Mouse (Mus musculus) cerebellum, adult 11 months (tissue): ENCODE data around the gene Elob.

Experiments used
- DNase-seq: peaks from one replicate; pipeline ENCODE4 v3.0.0; 2022

Gene Elob

DNA sequence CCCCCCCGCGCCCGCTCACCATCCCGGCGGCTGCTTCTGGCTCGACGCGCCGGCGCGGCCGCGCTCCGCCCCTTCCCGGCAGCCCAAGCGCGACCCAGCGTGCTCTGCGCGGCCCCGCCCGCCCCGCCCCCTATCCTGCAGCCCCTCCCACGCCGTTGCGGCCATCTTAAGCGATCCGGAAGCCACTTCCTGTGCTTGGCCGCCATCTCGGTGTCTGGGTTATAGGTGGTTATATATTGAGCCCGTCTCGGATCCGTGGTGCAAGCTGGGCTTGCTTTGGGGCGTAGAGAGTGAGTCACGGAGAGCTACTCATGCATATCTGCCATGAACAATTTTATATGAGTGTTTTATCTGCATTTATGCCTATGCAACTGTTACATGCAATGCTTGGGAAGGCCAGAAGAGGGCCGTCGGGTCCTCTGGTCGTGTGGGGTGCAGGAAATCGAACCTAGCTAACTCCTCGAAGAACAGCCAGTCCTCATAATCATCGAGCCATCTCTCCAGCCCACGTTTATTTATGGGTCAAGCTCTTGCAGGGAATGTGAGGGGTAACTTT is at the start of gene Elob:
TSS of gene Elob (minus strand) at position 73 of the 556 bp plus-strand sequence.
- peak; percentile 78 for DNase-seq

DNA sequence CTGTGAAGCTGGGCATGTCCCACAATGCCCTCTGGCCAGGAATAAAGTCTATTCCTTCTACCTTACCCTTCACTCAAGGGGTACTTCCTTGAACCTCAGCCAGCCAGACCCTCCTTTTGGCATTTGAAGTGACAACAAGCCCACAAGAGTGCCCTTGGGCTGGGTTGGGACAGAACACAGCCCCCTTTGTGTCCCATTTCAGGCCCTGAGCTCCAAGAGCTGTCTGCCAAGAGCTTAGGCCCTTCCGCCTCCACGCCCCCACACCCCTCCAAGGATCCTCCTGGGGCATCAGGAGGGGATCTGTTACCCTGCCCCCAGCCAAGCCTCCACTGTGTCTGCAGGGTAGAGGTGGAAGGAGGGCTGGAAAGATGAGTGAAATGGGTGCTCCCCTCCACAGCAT is 48.2 kb upstream of the Elob start:
- DNase-seq = no peak

DNA sequence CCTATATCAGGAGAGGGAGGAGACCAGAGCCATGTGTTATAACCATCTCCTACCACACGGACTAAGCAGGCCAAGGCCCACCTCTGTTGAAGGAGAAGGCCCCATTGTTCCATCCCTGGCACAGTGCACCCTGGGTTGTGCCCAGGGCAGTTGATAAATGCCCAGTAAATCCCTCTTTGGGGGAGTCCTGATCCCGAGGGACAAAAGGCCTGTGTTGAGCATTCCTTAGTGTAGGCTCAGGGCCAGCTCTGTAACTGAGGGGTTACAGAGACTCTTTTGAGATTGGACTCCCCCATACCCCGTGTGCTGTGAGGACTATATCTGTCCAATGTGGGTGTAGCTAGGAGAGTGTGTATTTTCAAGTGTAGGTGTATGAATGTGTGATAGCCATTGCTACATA is 47.8 kb upstream of the Elob start:
- no peak for DNase-seq

DNA sequence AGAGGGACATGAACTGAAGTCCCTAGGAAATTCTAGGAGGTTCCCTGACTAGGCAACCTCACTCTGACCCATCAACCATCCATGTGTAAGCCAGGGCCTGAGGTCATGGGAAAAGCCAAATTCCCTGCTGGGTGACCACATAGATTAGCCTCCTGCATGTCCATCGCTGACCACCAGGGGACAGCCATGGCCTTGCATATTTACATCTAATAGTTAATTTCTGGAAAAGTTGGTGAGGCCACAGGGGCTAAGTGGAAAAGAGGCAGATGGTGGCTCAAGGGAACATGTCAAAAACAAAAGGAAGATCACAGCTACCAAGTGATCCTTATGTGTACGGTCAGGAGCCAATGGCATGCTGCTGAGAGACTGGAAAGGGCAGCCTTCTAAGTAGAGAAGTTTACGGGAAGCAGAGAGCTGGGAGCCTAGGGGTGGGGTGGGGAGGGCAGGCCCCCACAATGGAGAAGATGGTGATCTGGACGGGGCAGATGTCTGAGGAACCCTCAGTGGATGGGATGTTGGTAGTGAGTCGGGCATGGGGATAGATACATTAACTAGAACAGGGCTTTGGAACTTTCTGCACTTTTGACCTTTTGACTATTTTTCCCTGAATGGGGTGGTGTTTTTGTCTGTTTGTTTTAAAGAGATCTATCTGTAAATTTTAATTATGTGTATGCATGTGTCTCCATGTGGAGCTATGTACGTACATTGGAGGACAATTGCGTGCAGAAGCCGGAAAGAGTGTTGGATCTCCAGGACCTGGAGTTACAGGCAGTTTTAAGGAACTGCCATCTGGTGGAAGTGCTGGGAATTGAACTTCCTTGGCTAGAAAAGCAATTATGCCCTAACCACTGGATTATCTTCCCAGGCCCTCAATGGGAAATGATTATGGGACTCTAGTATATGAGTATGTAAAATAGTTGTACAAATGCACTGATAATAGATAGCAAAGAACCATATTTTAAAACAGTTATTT is 45.2 kb upstream of the Elob start:
- peak; percentile 27 for DNase-seq

DNA sequence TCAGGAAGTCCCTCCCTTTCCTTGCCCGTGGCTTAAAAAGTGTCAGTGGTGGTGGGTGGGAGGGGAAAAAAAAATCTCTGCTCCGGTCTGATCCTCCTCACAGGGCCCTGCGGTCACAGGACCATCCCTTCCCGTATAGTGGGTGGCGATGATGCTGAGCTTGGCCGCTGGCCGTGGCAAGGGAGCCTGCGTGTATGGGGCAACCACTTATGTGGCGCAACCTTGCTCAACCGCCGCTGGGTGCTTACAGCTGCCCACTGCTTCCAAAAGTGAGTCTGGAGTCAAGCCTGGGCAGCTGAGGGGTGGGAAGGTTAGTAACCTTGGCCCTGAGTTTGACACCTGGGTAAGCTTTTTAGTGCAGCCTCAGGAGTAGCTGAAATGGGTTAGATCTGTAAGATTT is 39.6 kb upstream of the Elob start:
- no peak for DNase-seq

DNA sequence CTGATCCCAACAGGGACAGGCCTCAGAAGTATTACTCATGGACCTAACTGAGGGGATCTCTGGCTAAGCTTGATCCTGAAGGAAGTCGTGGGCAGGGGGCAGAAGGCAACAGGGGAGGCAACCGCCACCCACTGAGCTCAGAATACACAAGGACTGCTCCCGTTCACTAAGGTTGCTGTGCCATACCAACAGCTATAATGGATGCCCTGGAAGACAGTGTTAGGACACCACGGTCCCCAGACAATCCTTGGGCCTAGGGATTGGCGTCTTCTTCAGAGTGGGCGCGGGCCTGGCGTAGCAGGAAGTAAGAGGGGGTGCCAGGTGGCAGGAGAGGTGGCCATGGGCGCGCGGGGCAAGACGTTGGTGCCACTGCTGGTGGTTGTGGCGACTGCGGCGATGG is 38.8 kb upstream of the Elob start, which contains the start of gene Prss21:
TSS of gene Prss21 (plus strand) at position 301 of the 400 bp plus-strand sequence.
- no peak for DNase-seq

DNA sequence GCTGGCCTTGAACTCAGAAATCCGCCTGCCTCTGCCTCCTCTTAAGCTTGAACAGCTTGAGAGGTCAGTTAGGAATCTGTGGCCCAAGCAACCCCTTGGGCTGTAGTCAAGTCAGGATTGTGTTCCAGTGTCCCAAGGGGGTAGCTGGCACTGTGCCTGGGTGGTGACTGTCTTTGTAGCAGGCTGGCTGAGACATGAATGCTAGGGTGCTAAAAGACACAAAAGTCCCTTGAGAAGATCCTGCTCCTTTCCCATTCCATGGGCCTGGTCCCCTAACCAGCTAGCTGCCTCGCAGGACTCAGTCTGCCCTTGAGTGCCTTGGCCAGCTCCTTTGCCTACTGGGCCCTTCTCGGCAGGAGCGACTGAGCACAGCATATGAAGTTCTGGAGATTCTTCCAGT is 34.0 kb upstream of the Elob start:
- DNase-seq = no peak

DNA sequence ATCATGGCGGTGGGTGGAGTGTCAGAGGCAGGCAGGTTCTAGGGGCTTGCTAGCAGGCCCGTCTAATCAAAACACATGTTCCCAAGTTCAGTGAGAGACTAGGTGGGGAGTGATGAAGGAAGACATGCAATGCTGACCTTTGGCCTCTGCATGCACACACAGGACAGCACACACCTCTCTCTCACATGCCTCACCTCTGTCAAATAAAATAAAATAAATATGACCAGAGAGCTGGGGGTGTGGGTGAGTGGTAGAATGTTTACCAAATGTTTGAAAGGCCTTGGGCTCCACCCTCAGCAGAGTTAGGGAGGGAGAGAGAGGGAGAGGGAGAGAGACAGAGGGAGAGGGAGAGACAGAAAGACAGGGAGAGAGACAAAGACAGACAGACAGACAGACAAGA is 29.0 kb upstream of the Elob start:
- DNase-seq = no peak

DNA sequence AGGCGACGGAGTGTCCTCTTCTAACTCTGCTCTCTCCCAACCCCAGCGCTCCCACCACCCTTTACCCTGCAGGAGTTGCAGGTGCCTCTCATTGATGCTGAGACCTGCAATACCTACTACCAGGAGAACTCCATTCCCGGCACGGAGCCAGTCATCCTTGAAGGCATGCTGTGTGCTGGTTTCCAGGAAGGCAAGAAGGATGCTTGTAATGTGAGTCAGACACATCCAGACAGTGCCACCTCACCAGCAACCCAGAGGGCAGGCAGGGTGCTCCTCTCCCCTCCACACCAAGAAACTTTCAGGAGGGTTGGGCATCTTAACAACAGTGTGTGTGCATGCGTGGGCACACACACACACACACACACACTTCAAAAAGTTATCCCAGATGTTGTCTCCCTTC is 28.3 kb upstream of the Elob start:
- DNase-seq = no peak

DNA sequence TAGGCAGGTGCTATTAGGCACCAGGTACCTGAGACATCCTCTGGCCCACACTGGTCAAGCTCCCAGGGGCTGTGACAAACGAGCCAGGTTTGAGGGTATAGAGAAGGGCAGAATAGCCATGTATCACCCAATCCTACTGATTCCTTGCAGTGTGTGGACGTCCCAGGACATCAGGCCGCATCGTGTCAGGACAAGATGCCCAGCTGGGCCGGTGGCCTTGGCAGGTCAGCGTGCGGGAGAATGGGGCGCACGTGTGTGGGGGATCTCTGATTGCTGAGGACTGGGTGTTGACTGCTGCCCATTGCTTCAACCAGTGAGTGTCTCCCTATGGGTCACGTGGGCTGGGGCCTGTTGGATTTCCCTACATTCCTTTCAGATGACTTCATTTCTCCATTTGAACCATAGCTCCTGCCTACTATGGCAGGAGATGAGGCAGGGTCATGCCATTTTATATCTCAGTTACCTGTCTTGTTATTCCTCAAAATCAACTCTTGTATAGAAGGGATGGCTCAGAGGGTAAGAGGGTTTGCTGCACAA is 25.4 kb upstream of the Elob start:
- no peak for DNase-seq

DNA sequence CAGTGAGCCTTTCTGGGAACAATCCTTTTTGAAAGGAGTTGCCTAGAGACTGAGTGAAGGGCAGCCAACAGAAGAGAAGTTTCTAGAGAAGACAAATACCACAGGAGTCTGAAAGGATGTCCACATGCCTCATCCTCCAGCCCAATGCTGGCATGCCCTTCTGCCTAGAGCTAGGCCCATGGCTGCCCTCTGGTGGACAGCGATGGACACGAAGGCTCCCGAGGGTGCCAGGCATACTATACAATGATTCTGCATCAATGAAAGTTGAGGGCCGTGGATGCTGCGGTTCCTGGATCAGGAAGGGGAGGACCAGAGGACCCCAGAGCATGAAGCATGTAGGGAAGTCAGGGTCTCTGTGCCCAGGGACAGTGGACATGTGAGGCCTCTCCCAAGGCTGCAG is 24.4 kb upstream of the Elob start:
- no peak for DNase-seq

DNA sequence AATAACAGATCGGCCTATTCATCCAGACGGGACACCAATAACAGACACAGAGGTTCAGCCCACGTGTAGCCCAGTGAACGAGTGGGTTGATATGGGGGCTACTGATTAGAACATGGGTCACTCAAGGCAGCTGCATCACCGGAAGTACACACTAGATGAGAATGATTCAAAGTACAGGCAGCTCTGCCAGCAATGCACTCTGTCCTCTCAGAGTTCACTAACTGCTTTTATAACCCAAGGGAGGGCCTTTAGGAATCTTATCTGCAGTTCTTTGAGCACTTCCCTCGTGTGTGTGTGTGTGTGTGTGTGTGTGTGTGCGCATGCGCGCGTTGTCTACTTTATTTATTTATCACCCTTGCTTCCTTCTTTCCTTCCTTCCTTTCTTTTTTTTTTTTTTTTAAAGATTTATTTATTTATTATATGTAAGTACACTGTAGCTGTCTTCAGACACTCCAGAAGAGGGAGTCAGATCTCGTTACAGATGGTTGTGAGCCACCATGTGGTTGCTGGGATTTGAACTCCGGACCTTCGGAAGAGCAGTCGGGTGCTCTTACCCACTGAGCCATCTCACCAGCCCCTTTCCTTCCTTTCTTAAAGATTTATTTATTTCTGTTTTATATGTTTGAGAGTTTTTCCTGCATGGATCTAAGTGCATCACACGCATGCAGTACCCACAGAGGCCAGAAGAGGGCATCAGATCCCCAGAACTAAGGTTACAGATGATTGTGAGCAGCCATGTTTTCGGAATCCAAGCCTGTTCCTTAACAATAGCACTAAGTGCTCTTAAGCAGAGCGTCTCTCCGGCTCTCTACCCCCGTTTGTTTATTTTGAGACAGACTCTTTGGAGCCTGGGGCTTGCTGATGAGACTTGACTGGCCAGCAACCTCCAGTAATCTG is 22.2 kb upstream of the Elob start:
- DNase-seq = peak; percentile 40

DNA sequence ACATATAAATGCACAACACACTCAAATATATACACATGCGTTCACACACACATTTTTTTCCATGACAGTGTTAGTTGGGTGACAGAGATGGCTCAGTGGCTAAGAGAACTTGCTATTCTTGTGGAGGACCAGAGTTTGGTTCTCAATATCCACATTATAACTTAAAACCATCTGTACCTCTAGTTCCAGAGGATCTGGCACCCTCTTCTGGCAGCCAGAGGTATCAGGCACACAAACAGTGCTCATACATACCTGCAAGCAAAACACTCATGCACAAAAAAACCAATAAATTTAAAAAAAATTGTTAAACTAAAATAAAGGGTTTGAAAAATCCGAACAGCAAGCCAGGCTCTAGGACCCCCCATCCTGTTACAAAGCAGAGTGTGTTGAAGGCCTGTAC is 21.1 kb upstream of the Elob start:
- DNase-seq = no peak

DNA sequence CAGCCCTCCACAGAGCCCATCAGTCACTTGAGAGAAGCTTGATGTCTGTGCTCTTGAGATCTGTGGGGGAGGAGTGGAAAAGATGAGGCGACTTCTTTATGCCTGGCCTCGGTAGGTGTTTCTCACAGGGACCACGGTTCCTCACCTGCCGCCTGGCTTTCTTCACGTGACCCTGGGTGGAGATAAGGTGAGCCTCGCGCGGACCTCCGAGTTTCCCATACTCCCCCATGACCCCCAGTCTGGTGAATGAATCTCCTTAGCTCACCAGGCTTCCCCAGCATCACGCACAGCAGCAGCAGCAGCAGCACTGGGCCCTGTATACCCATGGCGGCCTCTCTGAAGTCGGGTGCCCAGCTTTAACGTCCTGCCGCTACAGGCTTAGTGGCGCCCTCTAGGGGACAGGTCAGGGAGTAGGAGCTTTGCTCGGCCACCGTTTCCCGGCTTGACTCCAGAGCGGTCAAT is 14.9 kb upstream of the Elob start, which contains the start of the genes Prss32 and Prss41:
TSS of gene Prss32 (plus strand) at position 44 of the 462 bp plus-strand sequence.
TSS of gene Prss41 (minus strand) at position 361 of the 462 bp plus-strand sequence.
- peak; percentile 62 for DNase-seq

DNA sequence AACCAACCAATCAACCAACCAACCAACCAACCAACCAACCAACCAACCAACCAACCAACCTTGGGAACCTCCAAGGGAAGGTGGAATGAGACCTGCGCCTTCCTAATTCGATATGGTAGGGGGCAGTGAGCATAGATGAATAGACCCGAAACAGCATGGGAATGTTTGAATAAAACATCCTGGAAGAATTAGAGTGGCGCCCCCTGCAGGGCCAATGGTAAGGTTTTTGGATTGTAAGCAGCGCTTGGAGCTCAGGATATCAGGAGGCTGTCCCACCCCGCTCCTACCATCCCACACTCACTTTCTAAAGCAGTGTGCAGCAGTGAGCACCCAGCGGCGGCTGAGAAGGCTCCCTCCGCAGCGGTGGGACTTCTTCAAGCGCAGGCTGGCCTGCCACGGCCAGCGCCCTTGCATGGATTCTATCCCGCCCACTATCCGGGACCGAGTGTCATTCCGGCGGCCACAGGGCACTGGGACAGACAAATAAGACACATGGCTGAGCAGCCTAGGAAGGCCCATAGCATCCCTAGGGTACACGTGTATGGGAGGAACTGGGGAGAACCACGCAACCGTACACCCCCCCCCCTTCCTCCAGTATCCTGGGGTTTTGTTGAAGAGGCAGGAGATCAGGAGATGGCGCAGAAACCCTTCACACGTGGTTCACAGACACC is 14.3 kb upstream of the Elob start:
- no peak for DNase-seq

DNA sequence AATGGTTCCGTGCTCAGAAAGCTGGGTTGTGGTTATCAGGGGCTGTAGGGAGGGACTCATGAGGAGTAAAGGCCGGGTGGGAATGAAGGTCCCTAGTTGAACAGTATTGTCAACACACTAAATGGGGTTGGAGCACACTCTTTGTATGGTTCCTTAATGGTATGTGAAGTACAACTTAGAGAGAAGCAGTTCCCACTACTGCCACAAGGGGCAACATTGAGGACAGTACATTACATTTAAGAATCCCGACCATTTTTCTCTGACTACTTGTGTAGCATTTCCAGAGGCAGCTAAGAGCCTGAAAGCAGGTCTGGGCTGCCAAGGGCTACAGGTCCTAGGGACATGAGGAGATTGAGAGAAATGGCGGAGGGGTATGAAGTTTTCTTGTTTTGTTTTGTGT is 12.2 kb upstream of the Elob start:
- peak; percentile 44 for DNase-seq

DNA sequence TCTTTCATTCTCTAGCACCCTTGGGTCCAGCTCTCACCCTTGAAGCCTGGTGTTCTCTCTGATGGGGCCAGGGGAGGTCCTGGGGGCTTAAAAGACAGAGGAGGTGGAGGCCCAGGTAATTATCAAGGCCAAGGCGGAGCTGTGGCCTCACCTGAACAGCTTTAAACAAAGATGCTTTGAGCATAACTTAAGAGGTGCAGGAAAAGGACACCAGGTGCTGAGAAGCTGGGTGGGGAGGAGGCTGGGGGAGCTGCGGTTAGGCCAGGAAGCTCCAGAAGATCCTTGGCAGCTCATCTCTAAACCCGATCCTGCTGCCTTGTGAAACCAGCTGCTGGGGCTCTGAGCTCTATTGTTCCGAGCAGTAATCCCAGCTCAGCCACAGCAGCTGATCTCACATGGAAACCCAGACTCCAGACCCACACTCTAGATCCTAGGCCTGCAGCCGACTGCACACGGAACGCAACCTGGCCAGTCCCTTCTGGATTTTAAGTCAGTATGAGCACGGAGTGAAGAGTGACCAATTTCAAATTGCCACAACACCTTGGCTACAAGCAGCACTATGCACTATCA is 7.2 kb upstream of the Elob start, which contains the start of gene Prss33:
TSS of gene Prss33 (minus strand) at position 51 of the 570 bp plus-strand sequence.
- no peak for DNase-seq

DNA sequence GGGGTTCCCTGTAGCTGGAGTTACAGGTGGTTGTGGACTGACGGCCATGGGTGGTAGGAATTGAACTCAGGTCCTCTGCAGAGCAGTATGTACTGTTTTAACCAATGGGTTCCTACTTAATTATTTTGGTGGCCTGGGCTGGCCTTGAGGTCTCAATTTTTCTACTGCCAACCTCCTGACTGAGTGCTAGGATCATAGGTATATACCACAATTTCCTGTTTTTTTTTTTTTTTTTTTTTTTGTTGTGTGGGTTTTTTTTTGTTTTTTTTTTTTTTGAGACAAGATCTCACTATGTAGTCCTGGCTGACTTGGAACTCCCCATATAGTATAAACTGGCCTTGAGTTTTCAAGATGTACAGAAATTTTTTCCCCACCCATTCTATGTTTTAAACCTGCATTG is 2.3 kb upstream of the Elob start:
- DNase-seq = no peak

DNA sequence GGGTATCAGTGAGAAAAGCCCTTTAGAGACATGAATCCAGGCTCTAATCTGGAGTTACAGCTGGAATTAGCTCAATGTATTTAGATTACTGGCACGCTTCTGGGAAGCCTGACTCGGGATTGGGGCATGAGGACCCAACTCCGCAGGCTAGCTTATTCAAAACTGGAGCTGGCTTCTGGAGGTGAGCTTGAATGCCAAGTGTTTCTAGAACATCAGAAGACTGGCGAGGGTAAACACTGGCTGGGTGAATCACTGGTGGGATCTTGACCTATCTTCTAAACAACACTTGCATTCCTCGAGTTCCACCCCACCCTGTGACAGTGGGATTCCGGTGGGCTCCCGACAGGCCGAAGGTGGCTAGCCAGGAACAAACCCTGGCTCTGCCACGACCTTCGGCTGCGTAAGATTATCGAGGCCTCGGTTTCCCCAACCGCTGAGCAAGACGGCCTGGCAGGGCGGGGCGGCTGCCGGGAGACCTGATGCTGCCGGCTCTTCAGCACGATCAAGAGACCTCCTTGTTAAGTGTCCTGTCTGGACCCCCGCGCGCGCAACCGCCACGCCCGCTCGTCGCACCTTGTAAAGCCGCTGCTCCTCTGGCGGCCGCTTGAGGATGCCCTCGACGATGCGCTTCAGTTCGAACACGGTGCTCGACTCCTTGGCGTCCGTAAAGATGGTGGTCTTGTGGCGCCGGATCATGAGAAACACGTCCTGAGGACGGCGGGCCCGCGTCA is 500 bp downstream of the Elob start:
- DNase-seq = peak; percentile 62

DNA sequence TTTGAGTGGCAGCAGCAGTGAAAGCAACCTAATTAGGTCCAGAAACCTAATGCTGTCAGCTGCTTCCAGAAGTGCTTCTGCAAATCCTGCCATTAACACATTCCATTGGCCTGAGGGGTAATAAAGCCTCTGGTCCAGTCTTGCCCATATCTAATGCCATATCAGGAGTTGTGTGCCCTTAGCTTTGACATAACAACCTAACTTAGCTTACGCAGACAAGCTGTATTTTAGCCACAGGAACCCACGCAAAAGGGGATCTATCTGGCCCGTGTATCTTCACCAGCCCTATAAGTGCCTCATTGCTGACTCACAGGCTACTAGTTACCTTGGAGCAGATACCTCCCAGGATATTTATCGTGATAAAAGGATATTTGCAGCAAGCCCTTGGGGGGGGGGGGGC is 3.3 kb downstream of the Elob start:
- DNase-seq = no peak

DNA sequence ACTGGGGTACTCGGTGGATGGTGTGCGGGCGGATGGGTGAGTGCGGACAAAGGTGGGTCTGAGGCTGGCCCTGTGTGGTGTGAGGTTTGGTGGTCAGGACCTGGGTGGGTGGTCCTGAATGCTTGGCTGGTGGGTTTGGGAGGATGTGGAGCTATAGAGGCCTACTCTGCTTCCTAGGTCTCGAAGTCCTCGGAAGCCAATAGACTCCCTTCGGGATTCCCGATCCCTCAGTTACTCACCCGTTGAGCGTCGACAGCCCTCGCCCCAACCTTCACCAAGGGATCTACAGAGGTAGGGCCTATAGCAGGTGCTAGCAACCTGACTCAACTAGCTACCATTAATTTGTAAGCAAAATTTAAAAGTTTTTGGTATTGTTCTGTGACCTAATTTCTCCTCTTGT is 5.3 kb downstream of the Elob start:
- no peak for DNase-seq
